Mouse (Mus musculus): ENCODE measurements around the gene Olfr364-ps1. TPM values are rescaled to one million over a fixed set of nuclear protein-coding genes. Genes with fewer than 3 reads are reported as not detected.

Gene Olfr364-ps1
- polyA plus RNA-seq (2012; rRNA removed), result not detected in 2 replicates

DNA sequence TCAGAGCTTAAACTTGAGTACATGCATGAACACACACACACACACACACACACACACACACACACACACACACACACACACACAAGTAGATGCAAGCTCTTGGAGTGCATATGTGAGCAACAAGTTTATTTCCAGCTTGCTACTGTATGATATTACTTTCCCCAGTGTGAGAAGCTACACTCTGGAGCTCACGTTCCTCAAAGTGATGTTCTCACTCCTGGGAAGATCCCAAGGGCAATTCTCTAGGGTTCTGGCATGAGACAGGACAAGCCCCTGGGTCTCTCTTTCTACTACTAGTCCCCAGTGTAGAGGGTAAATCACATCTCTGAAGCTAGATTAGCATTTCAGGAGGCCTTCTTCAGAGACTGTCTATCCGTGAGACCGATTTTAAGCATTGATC lies at the start of gene Olfr364-ps1:
Olfr364-ps1 (plus strand) TSS at position 301 of the 400 bp plus-strand sequence.

DNA sequence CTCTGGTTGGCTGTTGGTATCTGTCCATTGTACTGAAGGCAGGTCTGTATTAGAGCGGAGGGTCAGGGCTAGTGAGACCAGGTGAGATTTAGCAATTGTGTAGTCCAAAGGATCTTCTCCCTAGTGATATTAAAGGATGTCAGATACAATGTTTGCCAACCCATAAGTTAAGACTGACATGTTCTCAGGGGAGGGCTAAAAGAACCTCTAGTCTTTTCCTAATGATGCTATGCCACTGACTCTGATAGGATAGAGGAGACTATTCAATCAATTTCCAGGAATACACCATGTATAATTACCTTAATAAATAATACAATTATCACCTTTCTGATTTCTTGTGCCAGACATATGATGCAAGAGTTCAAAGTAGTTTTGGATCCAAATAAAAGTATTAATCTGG lies 21.3 kb upstream of the Olfr364-ps1 start, which contains the start of gene Olfr362:
Olfr362 (minus strand) TSS at position 101 of the 400 bp plus-strand sequence.

GRCm38 (mm10) chr2:37187898-37188297 lies 48.8 kb downstream of the Olfr364-ps1 start, which contains the start of gene Olfr365:
Gene Olfr365 (plus strand): TSS chr2:37188198.

Other genes starting within 250 kb of the Olfr364-ps1 start
- gene Olfr353, start 246.4 kb upstream of the Olfr364-ps1 start, polyA plus RNA-seq (2012; rRNA removed), result not detected in 2 replicates
- gene Olfr354, start 233.6 kb upstream of the Olfr364-ps1 start, polyA plus RNA-seq (2012; rRNA removed), result not detected in 2 replicates
- not detected in 2 replicates for gene Olfr355, start 210.4 kb upstream of the Olfr364-ps1 start, polyA plus RNA-seq (2012; rRNA removed)
- gene Olfr356, start 202.2 kb upstream of the Olfr364-ps1 start, polyA plus RNA-seq (2012; rRNA removed), result not detected in 2 replicates
- not detected in 2 replicates for gene Olfr357, start 145.5 kb upstream of the Olfr364-ps1 start, polyA plus RNA-seq (2012; rRNA removed)
- gene Olfr358, start 130.0 kb upstream of the Olfr364-ps1 start, polyA plus RNA-seq (2012; rRNA removed), result not detected in 2 replicates
- not detected in 2 replicates for gene Olfr360, start 73.6 kb upstream of the Olfr364-ps1 start, polyA plus RNA-seq (2012; rRNA removed)
- not detected in 2 replicates for gene Olfr361, start 50.0 kb upstream of the Olfr364-ps1 start, polyA plus RNA-seq (2012; rRNA removed)
- not detected in 2 replicates for gene Olfr362, start 21.4 kb upstream of the Olfr364-ps1 start, polyA plus RNA-seq (2012; rRNA removed)
- gene Olfr365, start 48.9 kb downstream of the Olfr364-ps1 start, polyA plus RNA-seq (2012; rRNA removed), result not detected in 2 replicates
- not detected in 2 replicates for gene Olfr366, start 72.3 kb downstream of the Olfr364-ps1 start, polyA plus RNA-seq (2012; rRNA removed)
- not detected in 2 replicates for gene Olfr368, start 187.2 kb downstream of the Olfr364-ps1 start, polyA plus RNA-seq (2012; rRNA removed)
- 38.1 and 40.0 TPM in 2 replicates for gene Pdcl, start 220.0 kb downstream of the Olfr364-ps1 start, polyA plus RNA-seq (2012; rRNA removed)

Measured in central nervous system, embryonic 18 days (tissue).